ENCODE assay signal across 13 mouse cellular contexts in genomic region chr19:20484497-20484896, GRCm38 (mm10). TPM values are rescaled to one million over a fixed set of nuclear protein-coding genes. Genes with fewer than 3 reads are reported as not detected.
A peak's percentile ranks its signal among the peaks of the same experiment; 100 is the strongest.
DNase-seq lines count a peak whose midpoint lies in the region; ATAC-seq lines count a peak whose summit lies in the region.
"Had no signal": no experiment of that assay in that cellular context is flagged by ENCODE, and none has a peak within 500 bp of the region (broad histone marks: within the 10 kb centered on the region; RNA-seq: fewer than 3 reads in every experiment).

No protein-coding gene starts in this region.

- 62% methylated on average over 1 of the region's 1 CpGs for WGBS in kidney, embryonic 15.5 days

- H3K27ac ChIP-seq in kidney, embryonic 15.5 days, result no peak overlapping the region
- H3K27ac ChIP-seq: embryonic facial prominence, embryonic 12.5 days; hindbrain, embryonic 13.5 days; macrophage had no signal

- no peaks in the 10 kb centered on the region for H3K36me3 ChIP-seq in kidney, embryonic 15.5 days
- H3K36me3 ChIP-seq: embryonic facial prominence, embryonic 12.5 days; hindbrain, embryonic 13.5 days had no signal

- no peak overlapping the region for H3K4me2 ChIP-seq in kidney, embryonic 15.5 days
- H3K4me2 ChIP-seq: embryonic facial prominence, embryonic 12.5 days; hindbrain, embryonic 13.5 days had no signal

- H3K4me1 ChIP-seq in kidney, embryonic 15.5 days, result no peaks in the 10 kb centered on the region
- H3K4me1 ChIP-seq: embryonic facial prominence, embryonic 12.5 days; hindbrain, embryonic 13.5 days had no signal

- peak; percentile 7 to 22 for DNase-seq in kidney, adult 8-10 months
- DNase-seq in fibroblast of lung, adult 2 months (ENCODE audit: low read depth), result peak; percentile 54
- peak; percentile 55 to 62 for DNase-seq in heart, postnatal 14 days
- DNase-seq in lung, postnatal 4 days, result peak; percentile 15 to 58
- no peak for DNase-seq in frontal cortex, postnatal 10 days (ENCODE audit: low spot score in 2 of 2)
- no peak for DNase-seq in cerebellum, postnatal 14 days
- DNase-seq: retina, postnatal 1 day had no signal

- no peak overlapping the region for H3K9ac ChIP-seq in kidney, embryonic 15.5 days
- H3K9ac ChIP-seq: embryonic facial prominence, embryonic 12.5 days; hindbrain, embryonic 13.5 days had no signal

- no peaks in the 10 kb centered on the region for H3K9me3 ChIP-seq in kidney, embryonic 15.5 days (replicated peaks)
- H3K9me3 ChIP-seq: embryonic facial prominence, embryonic 12.5 days; hindbrain, embryonic 13.5 days had no signal

- intact Hi-C loops in heart, postnatal 14 days (cut with DNase I), result no loop called here

- ATAC-seq in kidney, embryonic 15.5 days (replicated peaks; ENCODE audit: low FRiP score), result no peak
- no peak for ATAC-seq in erythroblast, adult 5-6 weeks (replicated peaks; ENCODE audit: low FRiP score, poor library complexity, severe bottlenecking)

- H3K4me3 ChIP-seq in kidney, embryonic 15.5 days (replicated peaks), result no peak overlapping the region
- H3K4me3 ChIP-seq: embryonic facial prominence, embryonic 12.5 days; hindbrain, embryonic 13.5 days had no signal

- no peaks in the 10 kb centered on the region for H3K27me3 ChIP-seq in kidney, embryonic 15.5 days
- H3K27me3 ChIP-seq: CH12.LX; embryonic facial prominence, embryonic 12.5 days; hindbrain, embryonic 13.5 days had no signal

RNA-seq across cellular contexts. Expression of gene Aldh1a1, which starts 8.0 kb away (rescaled TPM):
- polyA plus RNA-seq in kidney, embryonic 15.5 days (2015; fragmentation: Nextera tagmentation; extraction: Ambion mirVana), result 4.1 and 4.3 TPM in 2 replicates
- 10 to 100 TPM; 20.2 to 37.5 TPM for total RNA-seq in heart, postnatal 14 days (2021)
- 46.7 and 53.5 TPM in 2 replicates for total RNA-seq in erythroblast, adult 5-6 weeks (2015; ENCODE audit: low replicate concordance)
- 139 and 168 TPM in 2 replicates for total RNA-seq in erythroblast, adult 5-6 weeks (2017; ENCODE audit: low replicate concordance)

Comparison
In these comparisons a context has a peak if more than half of its experiments do, and no peak if none do; other contexts are left out.
1. DNase-seq: peak in kidney, adult 8-10 months (2 of 2), fibroblast of lung, adult 2 months (single experiment), heart, postnatal 14 days (2 of 2) and lung, postnatal 4 days (2 of 2); none in frontal cortex, postnatal 10 days (0 of 2) and cerebellum, postnatal 14 days (0 of 2).